Mouse (Mus musculus): Measurements from ENCODE around the gene Spint2.

Spint2 gene

DNA sequence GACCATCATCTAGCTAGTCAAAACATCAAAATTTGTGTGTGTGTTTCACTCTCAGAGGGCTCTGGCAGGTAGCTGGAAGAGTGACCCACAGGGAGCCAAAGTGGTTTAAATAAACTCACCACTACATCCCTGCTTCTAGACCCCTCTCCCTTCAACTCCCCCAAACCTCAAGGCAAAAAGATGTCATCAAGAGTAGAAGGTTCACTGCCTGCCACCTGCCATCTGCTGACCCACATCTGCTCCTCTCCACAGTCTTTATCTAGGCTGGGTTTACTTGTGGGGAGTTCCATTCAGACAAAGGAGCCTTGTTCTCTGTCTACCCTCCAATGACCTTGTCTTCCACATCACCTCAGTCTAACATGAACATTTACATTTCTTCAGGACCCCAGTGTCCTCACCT lies 2.5 kb downstream of the Spint2 start:
- DNase-seq, result no peak

DNA sequence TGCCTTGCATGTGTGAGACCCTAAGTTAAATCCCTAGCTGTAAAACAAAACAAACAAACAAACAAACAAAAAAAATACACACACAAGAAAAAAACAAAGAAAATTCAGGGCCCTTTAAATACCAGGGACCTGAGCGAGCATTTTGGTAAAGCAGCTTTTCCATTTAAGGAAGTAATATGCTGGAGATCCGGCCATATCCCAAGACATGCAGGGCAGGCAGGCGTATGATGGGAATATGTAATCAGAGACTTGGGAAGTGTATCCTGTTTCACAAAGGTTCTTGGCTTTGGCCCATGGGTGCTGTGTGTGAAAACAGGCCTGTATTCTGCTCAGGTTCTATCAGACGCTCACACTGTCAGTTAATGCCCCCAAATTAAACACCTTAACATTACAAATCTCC lies 4.2 kb downstream of the Spint2 start:
- no peak for DNase-seq

DNA sequence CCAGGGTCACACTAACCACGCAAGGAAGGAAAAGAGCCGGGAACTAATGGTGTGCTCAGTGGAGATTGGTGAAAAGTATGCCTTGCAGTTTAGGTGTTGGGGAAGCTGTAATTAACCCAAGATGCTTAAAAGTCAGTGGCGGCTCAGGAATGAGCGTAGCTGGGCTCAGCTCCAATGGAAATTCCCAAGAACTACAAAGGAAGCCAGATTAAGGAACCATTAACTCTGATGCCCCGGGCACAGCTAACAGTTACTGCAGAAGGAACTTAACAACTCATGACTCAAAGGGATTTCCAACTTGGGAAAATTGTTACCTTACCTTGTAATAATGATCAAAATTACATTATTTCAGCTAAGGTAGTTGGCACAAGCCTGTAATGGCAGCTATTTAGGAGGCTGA lies 5.0 kb downstream of the Spint2 start:
- no peak for DNase-seq

DNA sequence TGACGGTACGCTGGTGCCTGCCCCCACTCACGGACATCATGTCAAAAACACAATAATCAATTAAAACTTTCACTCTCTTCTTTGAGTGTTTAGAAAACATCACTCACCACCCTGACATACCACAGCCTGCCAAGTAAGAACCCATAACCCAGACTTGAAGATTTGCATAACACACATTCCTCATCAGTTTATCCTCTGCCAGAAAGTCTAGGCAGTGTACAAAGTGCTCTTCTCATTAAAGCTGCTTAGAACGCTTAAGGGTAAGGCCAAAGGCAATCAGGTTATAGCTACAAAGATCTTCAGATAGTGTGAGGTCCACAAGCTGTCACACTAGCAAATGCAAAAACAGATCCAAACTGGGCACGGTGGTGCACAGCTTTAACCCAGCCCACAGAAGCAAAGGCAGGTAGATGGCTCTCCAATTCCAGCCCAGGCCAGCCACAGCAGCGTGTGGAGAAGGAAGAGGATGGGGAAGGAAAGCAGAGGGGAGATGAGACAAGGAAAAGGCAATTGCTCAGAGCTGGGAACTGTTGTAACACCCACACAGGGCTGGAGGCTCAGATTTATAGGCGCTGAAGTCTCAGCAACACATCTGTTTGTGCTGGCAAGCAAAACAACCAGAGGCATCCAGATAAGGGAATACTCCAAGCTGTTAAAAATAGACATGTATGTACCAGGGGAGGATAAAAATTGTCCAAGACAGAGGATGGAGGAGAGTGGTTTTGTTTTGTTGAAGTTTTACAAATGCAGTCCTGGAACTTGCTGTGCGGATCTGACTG lies 9.8 kb downstream of the Spint2 start:
- DNase-seq, result no peak

DNA sequence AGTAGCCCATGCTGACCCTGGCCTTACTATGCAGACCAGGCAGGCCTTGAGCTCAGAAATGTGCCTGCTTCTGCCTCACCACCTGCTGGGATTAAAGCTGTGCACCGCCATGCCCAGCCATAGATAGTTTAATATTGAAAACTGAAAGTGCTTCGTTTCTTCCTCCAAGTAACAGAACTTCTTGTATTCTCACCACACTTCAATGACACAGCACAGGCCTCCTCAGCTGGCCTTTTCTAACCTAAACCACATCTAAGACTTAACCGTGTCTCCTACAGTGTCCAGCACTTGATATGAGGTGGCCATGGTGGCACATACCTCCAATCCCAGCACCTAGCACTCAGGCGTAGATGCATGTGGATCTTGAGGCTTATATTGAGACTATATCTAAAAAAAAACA lies 11.3 kb downstream of the Spint2 start:
- no peak for DNase-seq

DNA sequence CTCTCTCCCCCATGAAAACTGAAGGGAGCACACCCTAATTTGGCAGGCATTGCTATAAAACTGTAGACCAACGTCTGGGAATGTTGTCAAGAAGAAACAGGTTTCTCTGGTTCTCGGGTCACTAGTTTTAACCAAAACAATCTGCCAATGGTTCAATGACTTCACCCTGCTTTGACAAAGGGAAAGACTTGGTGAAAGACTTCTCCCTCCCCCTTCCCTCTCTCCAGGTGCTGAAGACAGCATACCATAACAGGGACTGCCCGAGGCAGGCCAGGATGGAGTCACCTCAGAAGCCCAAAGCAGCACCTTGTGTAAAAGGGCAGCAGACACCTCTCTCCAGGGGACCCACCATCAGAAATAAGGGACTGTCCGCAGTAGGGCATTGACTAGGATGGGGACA lies 14.8 kb downstream of the Spint2 start:
- no peak for DNase-seq

DNA sequence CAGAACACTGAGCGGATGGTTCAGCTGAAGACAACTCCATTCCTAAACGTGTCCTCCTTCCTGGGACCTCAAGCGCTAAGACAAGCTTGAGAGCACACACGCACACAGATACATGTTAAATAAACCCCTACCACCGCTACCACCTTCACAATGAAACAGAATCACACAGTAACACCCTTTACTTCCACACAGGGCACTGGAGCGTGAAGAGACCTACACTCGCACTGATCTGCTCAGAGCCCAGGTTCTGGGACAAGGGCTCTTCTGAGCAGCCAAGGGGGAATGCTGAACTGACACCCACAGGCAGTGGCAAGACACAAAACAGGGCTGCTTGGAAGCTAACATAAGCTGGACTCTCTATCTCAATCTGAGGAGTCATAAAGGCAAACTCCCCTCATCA lies 16.1 kb downstream of the Spint2 start:
- DNase-seq, result no peak

DNA sequence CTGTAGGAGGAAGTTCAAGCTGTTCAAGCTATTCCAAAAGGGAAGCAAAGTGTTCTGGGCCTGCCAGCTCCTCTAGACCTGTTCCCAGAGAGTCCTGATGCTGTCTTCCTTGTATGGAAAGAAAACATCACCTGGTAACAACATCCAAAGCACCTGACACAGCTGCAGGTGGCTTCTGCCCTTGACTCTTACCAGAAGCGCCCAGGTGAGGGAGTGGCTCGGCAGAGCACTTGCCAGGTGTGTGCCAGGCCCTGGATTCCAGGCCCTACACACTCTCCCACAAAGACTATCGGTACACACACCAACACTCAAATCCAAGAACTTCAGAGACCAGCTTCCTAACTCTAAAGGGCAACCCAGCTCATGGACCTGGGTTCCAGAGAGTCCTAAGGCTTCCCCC lies 17.9 kb downstream of the Spint2 start:
- DNase-seq, result no peak

DNA sequence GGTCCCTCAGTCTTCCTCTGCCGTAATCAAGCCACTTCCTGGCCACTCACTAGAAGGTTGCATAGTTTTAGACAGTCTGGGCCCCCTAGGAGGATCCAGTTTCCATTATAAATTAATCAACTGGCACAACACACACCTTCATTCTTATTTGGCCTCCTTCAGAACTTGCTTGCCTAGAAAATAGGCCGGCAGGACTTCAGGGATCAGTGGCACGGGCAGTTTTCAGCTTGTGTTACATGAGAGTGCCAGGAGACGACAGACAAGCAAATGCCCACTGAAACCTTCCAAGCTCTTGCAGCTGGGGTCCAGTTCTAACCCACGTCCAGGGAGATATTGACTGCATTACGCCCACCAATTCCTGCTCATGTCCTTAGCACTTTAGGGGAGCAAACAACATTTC lies 19.6 kb downstream of the Spint2 start:
- DNase-seq, result no peak

DNA sequence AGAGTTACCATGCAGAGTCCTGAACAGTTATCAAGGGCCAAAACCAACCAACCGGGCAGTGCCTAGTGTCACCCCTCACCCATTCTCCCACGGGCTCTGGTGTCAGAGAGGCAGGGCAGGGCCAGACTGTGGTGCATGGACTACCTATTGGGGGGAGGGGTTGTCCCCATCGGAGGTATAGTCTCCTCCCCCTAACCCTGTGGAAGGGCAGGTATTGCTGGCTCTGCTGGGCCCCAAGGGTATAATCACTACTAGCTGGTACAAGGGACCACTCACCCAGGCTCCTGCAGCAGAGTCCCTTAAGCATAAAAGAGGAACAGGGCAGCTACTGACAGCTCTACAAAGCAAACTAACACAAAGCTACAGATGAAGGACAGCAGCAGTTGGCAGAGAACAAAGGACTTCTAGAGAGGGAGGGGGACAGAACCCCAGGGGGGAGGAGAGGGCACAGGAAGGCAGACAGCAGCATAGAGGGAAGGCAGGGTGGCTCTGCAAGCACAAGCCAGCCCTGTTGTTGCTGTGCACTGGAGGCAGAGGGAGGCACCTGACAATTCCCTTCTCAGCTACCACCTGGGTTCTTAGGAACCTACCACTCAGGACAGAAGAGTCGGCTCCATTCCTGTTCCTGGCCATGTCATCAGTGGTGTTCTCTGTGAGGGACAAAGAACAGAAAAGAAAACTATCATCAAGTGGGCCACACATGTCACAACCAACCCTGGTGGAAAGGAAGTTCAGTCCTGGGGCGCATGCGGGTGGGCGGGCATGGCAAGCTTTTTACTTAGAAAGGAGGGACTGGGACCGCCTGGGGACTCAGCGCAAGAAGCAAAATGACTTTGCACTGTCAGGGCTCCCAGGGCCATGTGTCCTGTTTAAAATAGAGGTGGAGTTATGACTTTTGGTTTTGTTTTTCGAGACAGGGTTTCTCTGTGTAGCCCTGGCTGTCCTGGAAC lies 21.7 kb downstream of the Spint2 start:
- no peak for DNase-seq

DNA sequence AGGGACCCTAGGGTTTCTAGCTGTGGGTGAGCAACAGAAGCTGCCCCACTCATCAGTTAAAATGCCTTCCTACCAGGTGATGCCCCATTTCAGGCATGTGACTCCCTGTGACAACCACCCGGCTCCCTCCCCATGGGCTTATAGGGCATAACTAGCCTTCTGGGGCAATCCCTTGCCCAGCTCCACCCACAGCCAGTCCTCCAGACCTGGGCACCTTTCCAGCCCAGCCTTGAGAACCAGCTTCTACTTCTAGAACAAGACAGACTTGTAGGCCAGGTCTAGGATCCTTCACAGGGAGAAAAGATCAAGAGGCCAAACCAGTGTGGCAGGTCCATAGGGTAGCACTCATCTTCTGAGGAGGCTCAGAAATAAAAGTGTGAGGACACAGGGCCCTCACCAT lies 24.3 kb downstream of the Spint2 start:
- peak; percentile 80 to 87 for DNase-seq

DNA sequence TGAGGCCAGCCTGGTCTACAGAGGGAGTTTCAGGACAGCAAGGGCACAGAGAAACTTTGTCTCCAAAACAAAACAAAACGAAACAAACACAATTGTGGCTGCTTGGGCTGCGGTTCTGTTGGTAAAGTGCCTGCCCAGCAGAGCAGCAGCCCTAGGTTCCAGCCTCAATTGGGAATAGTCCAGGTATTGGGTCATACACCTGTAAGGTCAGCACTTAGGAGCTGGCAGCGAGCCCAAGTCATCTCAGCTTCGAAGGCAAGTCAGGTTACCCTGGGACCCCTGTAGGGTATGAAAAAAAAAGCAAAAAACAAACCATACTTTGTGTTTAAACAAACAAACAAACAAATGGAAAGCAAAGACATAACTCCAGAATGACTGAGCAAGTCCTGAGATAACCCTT lies 25.8 kb downstream of the Spint2 start:
- no peak for DNase-seq

DNA sequence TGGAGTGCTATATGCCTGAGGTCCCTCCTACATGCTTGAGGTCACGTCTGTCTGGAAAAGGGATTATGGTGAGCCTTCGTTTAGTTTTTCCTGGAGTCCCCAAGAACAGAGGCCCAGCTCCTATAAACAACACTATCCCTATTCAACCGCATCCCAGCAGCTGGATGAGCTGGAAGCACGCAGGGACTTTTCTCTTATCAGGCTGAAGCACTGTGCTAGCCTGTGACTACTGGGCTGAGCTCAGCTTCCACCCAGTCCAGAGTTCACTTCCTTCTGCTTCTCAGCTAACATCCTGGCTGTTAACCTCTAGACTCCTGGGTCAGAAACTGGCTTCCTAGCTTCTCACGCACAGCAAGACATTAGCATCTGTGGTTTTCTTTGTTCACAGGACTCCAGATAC lies 27.9 kb downstream of the Spint2 start:
- DNase-seq, result no peak

DNA sequence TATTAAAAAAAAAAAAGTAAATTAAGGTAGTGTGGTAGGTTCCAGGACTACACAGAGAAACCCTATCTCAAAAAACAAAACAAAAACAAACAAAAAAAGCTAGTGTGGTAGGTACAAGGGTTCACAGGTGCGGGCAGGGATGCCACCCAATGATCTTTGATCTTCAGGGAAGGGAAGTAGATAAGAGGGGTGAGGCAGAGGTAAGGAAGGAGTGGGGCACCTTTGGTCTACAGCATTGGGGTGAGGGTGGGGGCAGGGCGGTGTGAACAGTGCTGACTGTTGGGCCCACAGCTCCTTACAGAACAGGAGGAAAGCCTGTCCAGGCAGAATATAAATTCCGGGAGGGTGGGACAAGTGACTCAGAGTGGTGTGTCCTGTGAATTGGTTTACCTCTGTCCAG lies 30.5 kb downstream of the Spint2 start:
- DNase-seq, result no peak

DNA sequence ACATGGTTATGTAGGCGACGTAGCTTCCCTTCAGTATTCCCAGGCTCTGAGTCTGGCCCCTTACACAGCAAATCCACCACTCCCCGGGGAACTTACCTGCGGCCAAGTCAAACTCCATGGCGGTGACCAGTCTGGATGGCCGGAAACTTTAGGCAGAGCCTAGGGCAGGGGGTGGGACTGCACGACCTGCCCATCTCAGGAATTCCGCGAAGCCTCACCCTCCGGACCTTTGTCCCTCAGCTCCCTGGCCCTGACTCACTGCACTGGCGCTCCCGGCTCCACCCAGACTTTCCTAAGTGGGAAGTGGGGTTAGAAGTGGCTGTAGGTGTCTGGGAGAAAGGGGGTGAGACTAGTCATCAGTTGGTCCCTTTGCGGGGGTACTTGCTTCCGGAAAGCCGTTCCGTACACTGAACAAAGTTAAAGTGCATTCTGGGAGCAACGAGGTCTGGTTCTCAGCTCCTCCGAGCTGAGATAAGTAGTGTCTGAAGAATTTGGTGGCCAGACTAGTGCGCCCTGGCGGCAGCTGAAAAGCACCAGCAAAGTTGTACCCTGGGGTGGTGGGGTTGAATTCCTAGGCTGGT lies 33.4 kb downstream of the Spint2 start, which contains the start of gene 2200002D01Rik:
TSS of gene 2200002D01Rik (minus strand) at position 206 of the 581 bp plus-strand sequence.
- peak; percentile 67 to 79 for DNase-seq

DNA sequence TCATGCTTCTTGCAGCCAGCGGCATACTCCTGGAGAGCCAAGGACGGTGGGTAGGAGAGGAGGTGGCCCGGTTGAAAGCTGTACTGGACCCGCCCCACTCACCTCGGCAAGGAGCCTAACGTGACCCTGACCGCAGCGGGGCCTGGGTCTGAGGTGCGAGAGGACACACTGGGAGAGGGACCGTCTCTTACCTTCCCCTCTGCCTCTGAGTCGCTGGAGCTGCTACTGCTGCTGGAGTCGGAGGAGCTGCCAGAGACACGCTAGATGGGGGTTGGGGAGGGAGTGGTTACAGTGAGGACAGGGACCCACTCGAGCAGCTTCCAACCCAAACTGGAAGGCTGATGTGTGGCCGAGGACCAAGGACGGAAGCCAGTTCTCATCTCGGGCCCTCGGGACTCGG lies 34.0 kb downstream of the Spint2 start:
- peak; percentile 41 to 53 for DNase-seq

DNA sequence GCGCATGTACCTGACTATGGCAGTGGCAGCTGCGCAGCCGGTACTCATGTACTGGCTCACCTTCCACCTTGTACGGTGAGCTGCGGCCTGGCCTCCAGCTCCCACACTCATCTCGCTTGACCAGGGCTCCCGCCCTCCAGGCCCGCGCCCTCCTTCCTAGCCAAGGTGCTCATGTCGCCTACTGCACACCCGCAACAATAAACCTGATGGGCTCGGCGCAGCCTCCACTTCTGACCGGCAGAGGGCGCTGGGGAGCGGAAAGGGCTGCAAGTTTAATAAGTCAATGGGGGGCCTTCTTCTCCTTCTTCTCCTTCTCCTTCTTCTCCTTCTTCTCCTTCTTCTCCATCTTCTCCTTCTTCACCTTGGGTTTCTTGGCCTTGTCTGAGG lies 34.4 kb downstream of the Spint2 start:
- peak; percentile 82 to 90 for DNase-seq

DNA sequence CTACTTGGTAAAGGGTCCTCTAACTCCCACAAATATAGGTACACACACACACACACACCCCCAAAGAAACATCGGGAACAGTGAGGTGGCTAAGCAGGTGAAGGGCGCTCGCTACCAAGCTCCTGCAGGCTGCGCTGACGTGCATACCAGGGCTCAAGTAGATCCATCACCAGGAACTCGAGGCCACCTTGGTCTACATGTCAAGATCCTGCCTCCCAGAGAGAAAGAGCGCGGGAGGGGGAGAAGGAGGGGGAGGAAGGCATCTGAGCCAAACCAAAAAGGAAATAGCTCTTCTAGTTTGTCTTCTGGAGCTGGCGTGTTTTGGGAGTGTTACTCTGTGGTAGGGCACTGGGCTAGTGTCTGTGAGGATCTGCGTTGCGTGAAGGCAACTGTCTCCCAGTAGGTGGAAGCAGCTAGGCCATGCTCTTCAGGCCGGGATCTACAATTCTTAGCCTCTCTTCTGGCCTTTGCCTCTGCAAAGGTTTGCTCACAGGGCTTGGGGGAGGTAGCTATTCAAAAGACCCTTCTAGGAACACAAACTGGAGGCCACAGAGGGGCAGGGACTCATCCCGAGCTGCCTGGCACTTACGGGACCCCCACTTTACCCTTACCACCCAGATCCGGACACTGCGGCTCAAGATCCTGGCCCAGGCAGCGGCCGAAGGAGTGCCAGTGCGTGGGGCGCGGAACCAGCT lies 34.9 kb downstream of the Spint2 start:
- no peak for DNase-seq

DNA sequence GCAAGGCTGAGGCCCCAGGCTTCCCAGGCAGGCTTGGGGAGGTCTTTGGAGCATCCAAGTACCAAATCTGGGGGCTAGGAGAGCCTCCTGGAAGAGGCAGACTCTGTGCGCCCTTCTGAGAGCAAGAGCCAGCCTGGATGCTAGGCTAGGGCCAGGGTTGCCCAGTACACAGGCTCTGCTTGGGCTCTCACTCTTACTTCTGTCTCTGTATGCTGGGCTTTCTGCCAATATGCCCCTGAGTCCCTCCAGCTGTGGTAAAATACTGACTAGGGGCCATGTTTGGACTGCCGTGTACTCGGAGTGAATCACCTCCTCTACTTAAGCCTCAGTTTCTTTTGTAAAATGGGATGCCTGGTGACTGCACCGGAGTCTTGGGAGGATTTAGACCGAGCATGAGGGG lies 35.7 kb downstream of the Spint2 start:
- no peak for DNase-seq

DNA sequence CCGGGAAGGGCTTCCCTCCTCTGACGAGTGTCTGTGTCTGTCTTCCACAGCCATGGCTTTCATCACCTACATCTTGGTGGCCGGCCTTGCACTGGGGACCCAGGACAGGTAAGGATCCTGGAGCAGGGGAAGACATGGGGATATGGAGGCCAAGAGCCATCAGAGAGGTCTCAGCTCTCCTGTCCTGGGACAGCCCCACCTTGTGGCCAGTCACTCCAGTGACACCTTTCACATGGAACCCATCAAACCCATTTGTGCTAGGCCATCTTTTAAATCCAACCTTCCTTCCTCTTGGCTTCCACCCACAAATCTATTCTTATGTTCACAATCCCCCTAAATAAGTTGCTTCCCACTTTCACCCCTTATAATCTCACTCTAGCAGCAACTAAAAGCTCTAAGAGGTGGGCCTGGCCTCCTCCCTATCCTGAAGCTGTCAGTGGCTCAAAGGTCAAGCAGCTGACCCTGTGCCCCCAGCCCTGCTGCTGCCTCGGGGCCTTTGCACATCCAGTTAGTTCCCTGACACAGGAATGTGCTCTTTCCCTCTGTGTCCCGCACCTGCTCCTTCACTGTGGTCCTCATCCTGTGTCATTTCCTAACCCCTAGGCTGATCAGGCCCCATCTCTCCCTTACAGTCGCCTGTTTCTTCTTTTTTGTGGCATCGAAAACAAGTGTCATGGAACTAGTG lies 36.8 kb downstream of the Spint2 start:
- peak in 1 of 2 experiments; percentile 60 for DNase-seq

DNA sequence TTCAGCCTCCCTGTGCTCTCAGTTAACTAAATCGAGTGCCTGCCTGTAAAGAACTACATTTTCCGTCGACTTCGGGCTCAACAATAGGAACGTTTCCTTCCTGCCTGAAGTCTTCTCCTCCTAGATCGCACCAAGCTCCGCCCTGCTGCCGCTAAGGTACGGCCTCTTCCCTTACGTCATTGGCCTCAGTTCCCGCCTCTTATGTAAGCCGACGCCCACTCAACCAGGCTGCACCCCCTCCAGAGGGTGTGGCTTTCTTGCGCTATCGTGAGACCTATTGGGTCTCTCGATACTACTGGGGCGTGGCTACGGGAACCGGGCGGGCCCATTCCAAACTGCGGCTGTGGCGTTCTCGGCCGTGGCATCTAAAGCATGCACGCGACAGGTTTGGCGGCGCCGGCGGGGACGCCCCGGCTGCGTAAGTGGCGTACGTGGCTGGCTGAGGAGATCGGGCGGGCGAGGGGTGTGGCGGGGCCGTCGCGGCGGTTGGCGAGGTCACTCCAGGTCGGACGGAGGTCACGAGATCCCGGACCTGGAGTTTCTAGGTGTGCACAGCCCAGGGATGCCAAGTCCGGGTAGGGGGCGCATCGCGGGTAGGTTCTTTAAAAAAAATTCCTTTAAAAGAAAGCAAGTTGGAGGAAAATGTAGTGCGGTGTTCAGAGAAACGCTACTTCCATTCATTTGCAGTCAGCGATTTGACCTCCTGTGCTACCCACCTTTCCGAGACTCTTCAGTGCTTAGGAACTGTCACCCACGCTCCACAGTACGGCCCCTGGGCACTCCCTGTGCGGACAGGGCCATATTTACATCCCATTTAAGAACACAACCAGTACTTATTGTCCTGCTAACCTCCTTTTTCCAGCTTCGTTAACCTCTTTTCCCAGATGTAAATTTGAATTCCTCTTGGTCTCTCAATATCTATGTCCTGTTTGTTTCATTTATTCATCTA lies 43.4 kb downstream of the Spint2 start, which contains the start of gene Yif1b:
TSS of gene Yif1b (plus strand) at position 311 of the 949 bp plus-strand sequence.
- peak; percentile 98 to 99 for DNase-seq

Data from lung, postnatal 4 days (tissue).